Mouse (Mus musculus): ENCODE data around the gene Clk2. TPM values are rescaled to one million over a fixed set of nuclear protein-coding genes. Genes with fewer than 3 reads are reported as not detected.

Clk2 gene
- polyA plus RNA-seq, 1 experiment from 2014 or later: 18.0 TPM

- WGBS: 9% methylated on average over 39 of the region's 39 CpGs
- Histone ChIP-seq H3K9me3 (ENCODE audit: control insufficient read depth, low read length) (no peaks in the 10 kb centered on the region), H3K27ac (ENCODE audit: low read length) (peak within 1 kb of the TSS; percentile 72), H3K9ac (ENCODE audit: low read depth, low read length) (peak within 1 kb of the TSS; percentile 85), H3K4me2 (ENCODE audit: low read depth, low read length) (peak within 1 kb of the TSS; percentile 94), H3K4me3 (ENCODE audit: low read length) (peak within 1 kb of the TSS; percentile 75), H3K27me3 (replicated peaks; ENCODE audit: control insufficient read depth, insufficient read depth, low read length) (no peaks in the 10 kb centered on the region), H3K4me1 (ENCODE audit: control insufficient read depth, insufficient read depth, low read length) (peaks cover 36% of the 10 kb centered on the region), H3K36me3 (ENCODE audit: control insufficient read depth, insufficient read depth, low read length) (peaks cover 9% of the 10 kb centered on the region; the same call in 1 of the 2 replicates)
- peak; percentile 95 for ATAC-seq
Measured at GRCm38 (mm10) chr3:89183058-89183958, 18.7 kb downstream of the Clk2 start, which contains the start of gene Fam189b. Fam189b (plus strand) TSS chr3:89183143.

- H3K27ac ChIP-seq (ENCODE audit: low read length): no peak overlapping the region
- H3K4me1 ChIP-seq (ENCODE audit: control insufficient read depth, insufficient read depth, low read length): peaks cover 29% of the 10 kb centered on the region
Measured at GRCm38 (mm10) chr3:89183959-89184315, 19.3 kb downstream of the Clk2 start.

GRCm38 (mm10) chr3:89187197-89187596 lies 22.6 kb downstream of the Clk2 start:
- Histone ChIP-seq H3K27me3 (replicated peaks; ENCODE audit: control insufficient read depth, insufficient read depth, low read length) (no peaks in the 10 kb centered on the region), H3K4me1 (ENCODE audit: control insufficient read depth, insufficient read depth, low read length) (peaks cover 28% of the 10 kb centered on the region), H3K36me3 (ENCODE audit: control insufficient read depth, insufficient read depth, low read length) (0 out of 2 replicates have a peak, but pooled peaks cover 3% of the 10 kb centered on the region), H3K27ac (ENCODE audit: low read length) (no peak overlapping the region), H3K9ac (ENCODE audit: low read depth, low read length) (no peak overlapping the region), H3K4me2 (ENCODE audit: low read depth, low read length) (no peak overlapping the region), H3K4me3 (ENCODE audit: low read length) (no peak overlapping the region), H3K9me3 (ENCODE audit: control insufficient read depth, low read length) (no peaks in the 10 kb centered on the region)
- ATAC-seq: no peak
- WGBS: 64% methylated on average over 23 of the region's 23 CpGs

More at GRCm38 (mm10) chr3:89183959-89184315, 19.3 kb downstream of the Clk2 start:
- WGBS: 81% methylated on average over 6 of the region's 6 CpGs
- Histone ChIP-seq H3K36me3 (ENCODE audit: control insufficient read depth, insufficient read depth, low read length) (peaks cover 9% of the 10 kb centered on the region; the same call in 1 of the 2 replicates), H3K4me2 (ENCODE audit: low read depth, low read length) (peak overlapping the region; percentile 94), H3K4me3 (ENCODE audit: low read length) (peak overlapping the region; percentile 75), H3K9me3 (ENCODE audit: control insufficient read depth, low read length) (no peaks in the 10 kb centered on the region), H3K27me3 (replicated peaks; ENCODE audit: control insufficient read depth, insufficient read depth, low read length) (no peaks in the 10 kb centered on the region), H3K9ac (ENCODE audit: low read depth, low read length) (peak overlapping the region; percentile 85)
- no peak for ATAC-seq

GRCm38 (mm10) chr3:89187690-89188477 lies 23.3 kb downstream of the Clk2 start:
- ATAC-seq: no peak
- WGBS: 76% methylated on average over 18 of the region's 18 CpGs
- H3K36me3 ChIP-seq (ENCODE audit: control insufficient read depth, insufficient read depth, low read length): 0 out of 2 replicates have a peak, but pooled peaks cover 3% of the 10 kb centered on the region
- H3K4me1 ChIP-seq (ENCODE audit: control insufficient read depth, insufficient read depth, low read length): peaks cover 22% of the 10 kb centered on the region
- H3K9me3 ChIP-seq (ENCODE audit: control insufficient read depth, low read length): no peaks in the 10 kb centered on the region
- H3K4me2 ChIP-seq (ENCODE audit: low read depth, low read length): no peak overlapping the region
- H3K27ac ChIP-seq (ENCODE audit: low read length): no peak overlapping the region
- no peaks in the 10 kb centered on the region for H3K27me3 ChIP-seq (replicated peaks; ENCODE audit: control insufficient read depth, insufficient read depth, low read length)
- no peak overlapping the region for H3K9ac ChIP-seq (ENCODE audit: low read depth, low read length)
- no peak overlapping the region for H3K4me3 ChIP-seq (ENCODE audit: low read length)

GRCm38 (mm10) chr3:89188478-89188875 lies 23.9 kb downstream of the Clk2 start:
- no peak overlapping the region for H3K9ac ChIP-seq (ENCODE audit: low read depth, low read length)
- no peaks in the 10 kb centered on the region for H3K27me3 ChIP-seq (replicated peaks; ENCODE audit: control insufficient read depth, insufficient read depth, low read length)
- no peaks in the 10 kb centered on the region for H3K9me3 ChIP-seq (ENCODE audit: control insufficient read depth, low read length)
- H3K4me2 ChIP-seq (ENCODE audit: low read depth, low read length): no peak overlapping the region
- WGBS: 69% methylated on average over 12 of the region's 12 CpGs
- 0 out of 2 replicates have a peak, but pooled peaks cover 3% of the 10 kb centered on the region for H3K36me3 ChIP-seq (ENCODE audit: control insufficient read depth, insufficient read depth, low read length)
- H3K4me1 ChIP-seq (ENCODE audit: control insufficient read depth, insufficient read depth, low read length): peaks cover 19% of the 10 kb centered on the region
- no peak overlapping the region for H3K4me3 ChIP-seq (ENCODE audit: low read length)
- H3K27ac ChIP-seq (ENCODE audit: low read length): no peak overlapping the region
- no peak for ATAC-seq

- 79% methylated on average over 8 of the region's 8 CpGs for WGBS
- 0 out of 2 replicates have a peak, but pooled peaks cover 3% of the 10 kb centered on the region for H3K36me3 ChIP-seq (ENCODE audit: control insufficient read depth, insufficient read depth, low read length)
- H3K9ac ChIP-seq (ENCODE audit: low read depth, low read length): no peak overlapping the region
Measured at GRCm38 (mm10) chr3:89190436-89190835, 25.8 kb downstream of the Clk2 start.

GRCm38 (mm10) chr3:89193351-89193750 lies 28.8 kb downstream of the Clk2 start:
- H3K27ac ChIP-seq (ENCODE audit: low read length): no peak overlapping the region
- peaks cover 7% of the 10 kb centered on the region; the same call in 1 of the 2 replicates for H3K4me1 ChIP-seq (ENCODE audit: control insufficient read depth, insufficient read depth, low read length)
- no peaks in the 10 kb centered on the region for H3K27me3 ChIP-seq (replicated peaks; ENCODE audit: control insufficient read depth, insufficient read depth, low read length)
- H3K9me3 ChIP-seq (ENCODE audit: control insufficient read depth, low read length): no peaks in the 10 kb centered on the region
- no peak for ATAC-seq
- no peaks in the 10 kb centered on the region for H3K36me3 ChIP-seq (ENCODE audit: control insufficient read depth, insufficient read depth, low read length)
- H3K4me3 ChIP-seq (ENCODE audit: low read length): no peak overlapping the region
- no peak overlapping the region for H3K4me2 ChIP-seq (ENCODE audit: low read depth, low read length)
- H3K9ac ChIP-seq (ENCODE audit: low read depth, low read length): no peak overlapping the region
- WGBS: 86% methylated on average over 1 of the region's 1 CpGs

More at GRCm38 (mm10) chr3:89190436-89190835, 25.8 kb downstream of the Clk2 start:
- H3K4me2 ChIP-seq (ENCODE audit: low read depth, low read length): no peak overlapping the region
- no peaks in the 10 kb centered on the region for H3K4me1 ChIP-seq (ENCODE audit: control insufficient read depth, insufficient read depth, low read length)
- H3K27me3 ChIP-seq (replicated peaks; ENCODE audit: control insufficient read depth, insufficient read depth, low read length): no peaks in the 10 kb centered on the region
- no peak overlapping the region for H3K4me3 ChIP-seq (ENCODE audit: low read length)
- no peak overlapping the region for H3K27ac ChIP-seq (ENCODE audit: low read length)
- ATAC-seq: no peak
- H3K9me3 ChIP-seq (ENCODE audit: control insufficient read depth, low read length): no peaks in the 10 kb centered on the region

- Histone ChIP-seq H3K9ac (ENCODE audit: low read depth, low read length) (no peak overlapping the region), H3K4me2 (ENCODE audit: low read depth, low read length) (no peak overlapping the region), H3K4me1 (ENCODE audit: control insufficient read depth, insufficient read depth, low read length) (peaks cover 7% of the 10 kb centered on the region; the same call in 1 of the 2 replicates), H3K36me3 (ENCODE audit: control insufficient read depth, insufficient read depth, low read length) (no peaks in the 10 kb centered on the region), H3K4me3 (ENCODE audit: low read length) (no peak overlapping the region), H3K27me3 (replicated peaks; ENCODE audit: control insufficient read depth, insufficient read depth, low read length) (no peaks in the 10 kb centered on the region), H3K27ac (ENCODE audit: low read length) (no peak overlapping the region), H3K9me3 (ENCODE audit: control insufficient read depth, low read length) (no peaks in the 10 kb centered on the region)
- ATAC-seq: no peak
- 89% methylated on average over 2 of the region's 2 CpGs for WGBS
Measured at GRCm38 (mm10) chr3:89193853-89194252, 29.3 kb downstream of the Clk2 start.
